Mouse (Mus musculus): ENCODE measurements around the gene Ggt5.

Gene Ggt5

DNA sequence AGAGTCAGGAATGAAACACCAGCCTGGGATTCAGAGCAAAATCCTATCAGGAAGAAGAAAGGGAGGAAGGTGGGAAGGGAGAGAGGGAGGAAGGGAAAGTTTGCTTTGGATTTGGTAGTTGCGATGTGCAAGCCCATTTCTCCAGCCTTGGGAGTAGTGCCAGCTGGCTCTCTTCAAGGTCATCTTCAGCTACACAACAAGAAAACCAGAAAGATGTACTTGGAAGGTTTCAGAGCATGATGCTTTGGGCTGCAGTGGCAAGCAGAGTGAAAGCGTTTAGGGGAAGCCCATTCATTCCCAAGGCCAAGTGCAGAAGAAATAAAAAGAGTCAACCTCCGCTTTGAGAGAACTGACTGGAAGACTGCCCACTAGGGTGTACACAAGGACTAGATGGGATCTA is 38.4 kb downstream of the Ggt5 start:
- DNase-seq, result peak; percentile 39

DNA sequence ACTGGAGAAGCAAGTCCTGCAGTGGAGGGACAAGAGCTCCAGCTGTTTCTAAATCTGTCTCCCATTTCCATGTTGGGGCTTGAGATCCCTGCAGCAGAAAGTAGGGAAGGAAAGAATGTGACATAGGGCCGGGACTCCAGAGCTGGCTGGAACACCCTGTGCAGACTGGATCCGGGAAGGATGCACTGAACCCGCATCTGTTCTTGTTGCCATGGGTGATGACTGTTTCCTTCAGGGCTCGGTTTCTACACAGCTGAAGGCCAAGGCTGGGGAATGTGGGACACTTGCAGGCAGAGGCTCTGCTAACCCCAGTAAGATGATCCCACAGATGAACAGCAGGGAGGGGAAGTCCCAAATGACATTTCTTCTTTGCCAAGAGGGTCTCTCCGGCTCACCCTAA is 43.5 kb downstream of the Ggt5 start:
- peak; percentile 47 for DNase-seq

GRCm38 (mm10) chr10:75633048-75633447 is 43.9 kb downstream of the Ggt5 start:
- no peak for DNase-seq

GRCm38 (mm10) chr10:75633576-75634139 is 44.5 kb downstream of the Ggt5 start:
- DNase-seq, result no peak

GRCm38 (mm10) chr10:75634610-75635009 is 45.5 kb downstream of the Ggt5 start:
- DNase-seq, result no peak

DNA sequence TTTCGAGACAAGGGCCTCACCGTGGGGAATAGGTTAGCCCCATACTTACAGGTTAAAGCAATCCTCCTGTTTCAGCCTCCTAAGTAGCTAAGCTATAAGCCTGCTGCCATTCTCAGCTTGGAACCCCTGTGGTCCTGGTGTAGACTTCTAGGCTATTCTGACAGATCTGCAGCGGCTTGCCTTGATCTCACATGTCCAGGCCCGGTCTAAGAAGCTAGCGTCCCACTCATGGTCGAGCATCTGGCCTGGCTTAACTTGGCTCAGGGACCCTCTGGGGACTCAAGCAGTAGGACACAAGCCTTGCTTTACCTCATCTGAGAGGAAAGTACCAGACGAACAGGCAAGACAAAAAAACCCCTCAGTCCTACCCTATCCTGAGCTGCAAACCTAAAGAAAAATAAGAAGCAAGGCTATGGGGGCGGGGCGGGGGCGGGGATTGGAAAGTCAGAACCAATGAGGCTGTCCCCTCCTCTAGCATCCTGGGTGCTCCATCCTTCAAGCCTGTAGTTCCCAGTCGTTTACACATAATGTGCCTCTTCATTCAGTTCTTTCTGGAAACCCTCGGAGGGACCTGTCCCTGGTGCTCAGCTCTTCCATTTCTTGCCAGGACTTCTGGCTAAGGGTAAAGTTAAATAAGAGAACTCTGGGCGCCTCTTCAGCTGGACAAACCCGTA is 46.0 kb downstream of the Ggt5 start:
- DNase-seq, result no peak

- DNase-seq, result peak; percentile 87
These were observed 46.5 kb downstream of the Ggt5 start for GRCm38 (mm10) chr10:75635693-75636055.

GRCm38 (mm10) chr10:75636084-75636786 is 47.1 kb downstream of the Ggt5 start:
- DNase-seq, result no peak

GRCm38 (mm10) chr10:75637711-75638110 is 48.6 kb downstream of the Ggt5 start:
- no peak for DNase-seq

DNA sequence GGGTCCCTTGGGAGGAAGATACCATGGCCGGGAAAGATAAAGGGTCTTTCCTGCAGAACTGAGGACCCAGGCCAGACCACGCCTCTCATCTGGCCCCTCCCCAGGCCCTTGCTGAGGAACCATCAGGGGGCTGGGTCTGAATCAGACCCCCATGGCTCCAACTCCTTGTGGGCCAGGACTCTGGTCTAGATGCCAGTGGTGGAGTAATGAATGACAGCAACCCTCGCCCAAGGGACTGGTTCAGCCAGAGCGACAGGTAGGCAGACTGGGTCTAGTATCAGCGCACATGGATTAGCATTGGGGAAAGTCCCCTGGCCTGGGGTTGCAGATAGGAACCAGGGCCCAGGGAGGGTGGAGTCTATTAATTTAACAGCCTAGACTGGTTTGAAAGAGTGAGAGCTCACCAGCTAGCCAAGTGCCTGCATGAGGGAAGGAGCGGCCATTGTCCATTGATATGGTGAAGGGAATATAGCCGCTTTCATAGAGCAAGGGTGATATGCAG is 52.6 kb downstream of the Ggt5 start:
- no peak for DNase-seq

GRCm38 (mm10) chr10:75642436-75642835 is 53.3 kb downstream of the Ggt5 start:
- no peak for DNase-seq

GRCm38 (mm10) chr10:75642891-75643290 is 53.8 kb downstream of the Ggt5 start:
- DNase-seq, result peak; percentile 37

GRCm38 (mm10) chr10:75643741-75644343 is 54.7 kb downstream of the Ggt5 start, which contains the start of gene Susd2:
Gene Susd2, minus strand, starts transcription at chr10:75644008.
- DNase-seq, result peak; percentile 75

DNA sequence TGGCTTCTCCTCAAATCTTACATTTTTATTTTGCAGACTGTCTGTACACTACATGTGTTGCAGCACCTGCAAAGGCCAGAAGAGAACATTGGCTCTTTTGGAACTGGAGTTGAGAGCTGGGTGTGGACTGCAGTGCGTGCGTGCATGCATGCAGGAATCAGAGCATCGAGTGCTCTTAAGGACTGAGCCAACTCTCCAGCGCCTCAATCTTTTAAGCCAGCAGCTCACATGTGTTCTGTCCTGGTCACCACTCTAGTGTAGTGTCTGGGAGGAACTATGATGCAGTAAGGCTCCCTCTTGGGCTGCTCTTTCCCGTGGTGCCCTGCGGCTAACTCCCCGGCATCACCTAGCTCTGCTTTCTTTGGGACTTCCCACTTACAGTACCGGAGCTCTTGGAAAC is 56.5 kb downstream of the Ggt5 start:
- no peak for DNase-seq

GRCm38 (mm10) chr10:75646406-75646805 is 57.3 kb downstream of the Ggt5 start:
- no peak for DNase-seq

DNA sequence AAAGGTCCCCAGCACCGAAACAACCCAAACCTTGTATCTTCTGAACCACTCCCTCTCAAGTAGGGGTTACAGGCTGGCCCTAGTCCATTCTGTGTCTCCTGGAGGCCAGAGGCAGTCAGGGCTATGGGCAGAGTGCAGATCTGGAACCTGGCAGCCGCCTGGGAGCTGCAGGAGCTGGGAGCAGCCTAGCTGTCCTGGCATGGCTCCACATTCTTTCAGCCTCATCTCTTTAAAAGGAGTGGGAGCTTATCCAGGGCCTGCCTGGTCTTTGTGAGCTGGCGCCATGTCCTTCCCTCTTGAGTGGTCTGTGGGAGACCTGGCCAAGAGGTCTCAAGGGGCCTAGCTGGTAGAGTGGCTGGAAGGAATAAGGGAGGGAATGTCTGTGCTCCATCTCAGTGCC is 58.2 kb downstream of the Ggt5 start:
- peak; percentile 79 for DNase-seq

DNA sequence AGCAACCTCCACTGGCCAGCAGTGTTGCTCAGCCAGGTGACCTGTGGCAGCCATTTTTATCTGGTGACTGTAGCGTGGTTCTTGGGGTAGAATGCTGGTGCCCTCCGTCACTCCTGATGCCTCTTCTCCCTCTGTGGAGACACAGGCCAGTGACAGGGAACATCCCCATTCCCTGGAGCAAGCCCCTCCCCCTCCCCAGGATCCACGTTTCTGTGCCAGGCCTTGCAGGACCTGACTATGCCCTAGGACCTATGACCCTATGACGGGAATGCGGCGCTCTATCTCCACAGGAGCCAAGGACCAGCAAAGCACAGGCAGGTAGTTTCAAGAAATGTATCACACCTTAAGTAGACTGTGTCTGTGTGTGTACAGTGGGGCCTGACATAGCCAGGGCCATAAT is 59.0 kb downstream of the Ggt5 start:
- no peak for DNase-seq

- DNase-seq, result no peak
These were observed 59.9 kb downstream of the Ggt5 start for GRCm38 (mm10) chr10:75649001-75649400.

- DNase-seq, result no peak
These were observed 60.4 kb downstream of the Ggt5 start for GRCm38 (mm10) chr10:75649406-75649995.

GRCm38 (mm10) chr10:75650306-75650902 is 61.3 kb downstream of the Ggt5 start:
- no peak for DNase-seq

DNA sequence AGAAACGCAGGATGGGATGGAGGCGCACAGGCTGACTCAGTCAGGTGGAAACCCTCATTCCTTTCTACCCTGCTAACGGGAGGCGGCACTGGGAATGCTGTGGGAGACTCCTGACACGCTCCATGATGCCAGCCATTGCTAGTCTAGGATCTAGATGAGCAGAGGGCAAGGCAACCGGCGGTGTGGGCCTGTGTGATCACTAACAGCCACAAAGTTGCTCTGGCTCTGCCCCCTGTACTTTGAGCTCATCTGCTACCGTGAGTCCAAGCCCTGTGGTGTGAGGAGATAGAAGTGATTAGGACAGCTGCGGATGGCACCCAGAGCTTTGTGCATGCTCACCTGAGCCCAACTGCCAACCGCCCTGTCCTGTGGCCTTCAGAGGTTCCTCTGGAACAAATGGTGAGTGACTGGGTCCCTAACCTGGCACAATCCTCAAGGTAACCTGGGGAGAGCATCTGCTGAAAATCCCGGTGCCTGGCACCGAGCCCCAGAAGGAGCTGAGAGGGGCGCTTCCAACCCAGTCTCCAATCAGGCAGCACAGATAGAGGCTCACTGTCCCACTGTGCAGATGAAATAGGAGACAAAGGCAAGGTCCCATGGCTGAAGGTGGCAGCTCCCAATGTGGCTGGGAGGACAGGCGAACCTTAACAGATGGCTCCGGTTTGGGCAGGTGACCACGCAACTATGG is 62.4 kb downstream of the Ggt5 start:
- no peak for DNase-seq

DNA sequence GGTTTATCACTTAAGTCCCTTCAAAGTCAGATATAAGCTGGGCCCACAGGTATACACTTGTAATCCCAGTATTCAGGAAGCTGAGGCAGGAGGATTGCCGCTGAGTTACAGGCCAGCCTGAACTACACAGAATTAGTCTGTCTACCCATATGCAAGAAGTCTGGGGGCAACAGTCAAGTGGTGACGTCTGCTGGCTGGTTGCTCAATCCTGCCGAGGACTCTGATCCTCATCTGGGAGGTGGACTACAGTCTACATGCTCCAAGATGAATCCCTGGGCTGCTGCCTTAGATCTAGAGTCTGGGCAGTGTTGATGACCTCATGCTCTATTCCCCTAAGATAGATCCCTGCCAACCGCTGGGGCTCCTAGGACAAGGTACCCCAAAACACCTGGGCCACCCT is 64.9 kb downstream of the Ggt5 start:
- DNase-seq, result no peak

Measured in lung, postnatal 10 days (tissue).